Mouse (Mus musculus) fibroblast of lung, adult 2 months (primary cell): ENCODE results near the gene Car4.

ENCODE experiments used
- DNase-seq: peaks from one replicate; pipeline ENCODE4 v3.0.0-alpha.2; 2011; ENCODE audit warnings: low read depth

Car4 gene

GRCm38 (mm10) chr11:85003566-85003965 is 46.0 kb downstream of the Car4 start:
- DNase-seq: no peak

- no peak for DNase-seq
Observed at GRCm38 (mm10) chr11:85013121-85013520, 55.5 kb downstream of the Car4 start.
